Mouse (Mus musculus): ENCODE results near the gene Gm4792. TPM values are rescaled to one million over a fixed set of nuclear protein-coding genes. Genes with fewer than 3 reads are reported as not detected.

Gene Gm4792
- 0.18 TPM in 1 of 2 replicates, not detected in the other for polyA plus RNA-seq (2015; fragmentation: Nextera tagmentation; extraction: Ambion mirVana)

DNA sequence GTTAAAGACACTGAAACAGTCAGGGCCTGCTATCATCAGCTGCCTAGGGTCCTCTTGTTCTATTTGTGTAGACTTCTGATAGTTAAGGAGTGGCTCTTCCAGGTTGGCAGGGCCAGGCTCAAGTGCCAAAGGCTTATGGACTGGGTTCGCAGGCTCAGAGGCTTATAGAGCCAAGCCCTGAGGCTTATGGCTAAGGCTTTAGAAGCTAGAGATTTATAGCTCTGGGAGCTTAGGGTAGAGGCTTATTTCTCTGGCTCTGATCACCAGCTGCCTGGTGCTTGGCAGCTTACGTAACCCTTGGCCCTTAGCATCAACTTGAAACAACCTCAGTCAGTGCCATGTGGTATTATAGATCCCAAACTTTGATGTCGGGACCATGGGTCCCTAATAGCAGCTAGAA, at the start of gene Gm4792:
Gene Gm4792, minus strand, starts transcription at position 233 of the 400 bp plus-strand sequence.
- ATAC-seq (replicated peaks; ENCODE audit: extremely low read depth, insufficient read depth, low FRiP score) = no peak
- H3K4me2 ChIP-seq (ENCODE audit: low read depth, low read length) = no peak within 1 kb of the TSS
- WGBS = 73% methylated on average over 3 of the region's 3 CpGs

DNA sequence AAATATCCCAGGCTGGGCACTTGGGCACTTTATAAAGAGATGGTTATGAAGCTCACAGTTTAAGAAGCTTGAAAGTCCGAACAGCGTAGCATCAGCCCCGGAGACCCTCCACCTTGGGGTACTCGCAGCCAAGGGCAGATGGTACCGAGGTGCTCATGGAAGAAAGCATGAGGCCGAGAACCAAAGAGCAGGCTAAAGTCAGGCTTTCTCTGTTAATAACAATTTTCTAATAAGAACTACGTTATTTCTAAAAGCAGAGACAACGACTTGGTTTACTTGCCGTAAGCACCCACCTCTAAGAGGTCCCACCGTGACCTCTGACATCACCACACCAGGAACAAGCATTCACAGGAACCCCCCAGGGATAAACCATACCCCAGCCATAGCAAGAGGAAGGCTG, 49.5 kb upstream of the Gm4792 start:
- WGBS = 91% methylated on average over 10 of the region's 10 CpGs

More for the DNA sequence above, at the start of gene Gm4792:
- H3K9ac ChIP-seq (ENCODE audit: low read length) = no peak within 1 kb of the TSS
- H3K4me3 ChIP-seq (ENCODE audit: low read length) = no peak within 1 kb of the TSS
- H3K4me1 ChIP-seq (ENCODE audit: control insufficient read depth, insufficient read depth, low read length) = no peaks in the 10 kb centered on the region
- H3K27me3 ChIP-seq (ENCODE audit: control insufficient read depth, insufficient read depth, low read length) = 0 out of 2 replicates have a peak, but pooled peaks cover 2% of the 10 kb centered on the region
- H3K27ac ChIP-seq (ENCODE audit: low read length) = no peak within 1 kb of the TSS
- no peaks in the 10 kb centered on the region for H3K9me3 ChIP-seq (replicated peaks; ENCODE audit: control insufficient read depth, low read length)
- no peaks in the 10 kb centered on the region for H3K36me3 ChIP-seq (ENCODE audit: control insufficient read depth, insufficient read depth)

DNA sequence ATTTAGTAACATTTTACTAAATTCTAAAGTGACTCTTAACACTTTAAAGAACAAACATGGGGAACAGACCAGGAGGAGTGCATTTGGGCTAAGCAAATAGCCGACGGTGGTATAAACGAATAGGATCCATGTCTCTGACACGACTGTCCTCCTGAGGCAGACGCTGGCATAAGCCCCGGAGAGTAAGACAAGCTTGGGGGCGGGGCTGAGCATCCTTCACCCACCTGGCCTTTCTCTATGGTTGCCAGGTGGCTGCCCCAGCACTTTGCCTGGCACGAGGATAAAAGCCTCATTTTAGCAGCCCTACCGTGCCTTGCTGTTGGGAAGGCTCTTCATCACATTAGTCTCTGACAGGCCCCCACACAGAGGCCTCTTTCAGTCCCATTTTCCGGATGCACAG, 48.8 kb upstream of the Gm4792 start:
- no peak overlapping the region for H3K27ac ChIP-seq (ENCODE audit: low read length)
- H3K9me3 ChIP-seq (replicated peaks; ENCODE audit: control insufficient read depth, low read length) = no peaks in the 10 kb centered on the region
- H3K27me3 ChIP-seq (ENCODE audit: control insufficient read depth, insufficient read depth, low read length) = no peaks in the 10 kb centered on the region
- no peak overlapping the region for H3K4me2 ChIP-seq (ENCODE audit: low read depth, low read length)
- H3K4me1 ChIP-seq (ENCODE audit: control insufficient read depth, insufficient read depth, low read length) = peaks cover 3% of the 10 kb centered on the region
- no peaks in the 10 kb centered on the region for H3K36me3 ChIP-seq (ENCODE audit: control insufficient read depth, insufficient read depth)
- H3K4me3 ChIP-seq (ENCODE audit: low read length) = no peak overlapping the region
- ATAC-seq (replicated peaks; ENCODE audit: extremely low read depth, insufficient read depth, low FRiP score) = no peak
- 67% methylated on average over 10 of the region's 10 CpGs for WGBS
- H3K9ac ChIP-seq (ENCODE audit: low read length) = no peak overlapping the region

More for the DNA sequence above, 49.5 kb upstream of the Gm4792 start:
- Histone ChIP-seq H3K36me3 (ENCODE audit: control insufficient read depth, insufficient read depth) (no peaks in the 10 kb centered on the region), H3K9me3 (replicated peaks; ENCODE audit: control insufficient read depth, low read length) (no peaks in the 10 kb centered on the region), H3K4me2 (ENCODE audit: low read depth, low read length) (no peak overlapping the region), H3K27ac (ENCODE audit: low read length) (no peak overlapping the region), H3K27me3 (ENCODE audit: control insufficient read depth, insufficient read depth, low read length) (no peaks in the 10 kb centered on the region), H3K9ac (ENCODE audit: low read length) (no peak overlapping the region), H3K4me3 (ENCODE audit: low read length) (no peak overlapping the region), H3K4me1 (ENCODE audit: control insufficient read depth, insufficient read depth, low read length) (peaks cover 3% of the 10 kb centered on the region)
- no peak for ATAC-seq (replicated peaks; ENCODE audit: extremely low read depth, insufficient read depth, low FRiP score)

DNA sequence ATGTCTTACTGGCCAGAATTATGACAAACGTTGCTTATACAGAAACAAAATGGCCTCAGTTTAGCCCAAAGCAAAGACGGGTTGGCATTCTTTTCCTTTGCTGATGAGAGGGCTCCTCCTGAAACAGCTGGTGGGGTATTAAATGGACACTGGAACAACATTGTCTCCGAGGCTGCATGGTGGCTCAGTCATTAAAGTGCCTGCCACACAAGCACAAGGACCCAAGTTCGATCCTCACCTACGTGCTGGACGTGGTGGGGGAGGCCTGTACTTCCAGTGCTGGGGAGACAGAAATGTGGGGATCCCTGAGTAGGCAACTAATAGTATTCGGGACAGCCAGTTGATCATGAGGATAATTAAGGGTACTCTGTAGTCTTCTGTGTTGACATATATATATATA, 48.1 kb upstream of the Gm4792 start:
- Histone ChIP-seq H3K9me3 (replicated peaks; ENCODE audit: control insufficient read depth, low read length) (no peaks in the 10 kb centered on the region), H3K27ac (ENCODE audit: low read length) (no peak overlapping the region), H3K4me3 (ENCODE audit: low read length) (no peak overlapping the region), H3K4me1 (ENCODE audit: control insufficient read depth, insufficient read depth, low read length) (peaks cover 3% of the 10 kb centered on the region), H3K4me2 (ENCODE audit: low read depth, low read length) (no peak overlapping the region), H3K9ac (ENCODE audit: low read length) (no peak overlapping the region), H3K27me3 (ENCODE audit: control insufficient read depth, insufficient read depth, low read length) (no peaks in the 10 kb centered on the region), H3K36me3 (ENCODE audit: control insufficient read depth, insufficient read depth) (no peaks in the 10 kb centered on the region)
- ATAC-seq (replicated peaks; ENCODE audit: extremely low read depth, insufficient read depth, low FRiP score) = no peak
- WGBS = 94% methylated on average over 7 of the region's 7 CpGs

DNA sequence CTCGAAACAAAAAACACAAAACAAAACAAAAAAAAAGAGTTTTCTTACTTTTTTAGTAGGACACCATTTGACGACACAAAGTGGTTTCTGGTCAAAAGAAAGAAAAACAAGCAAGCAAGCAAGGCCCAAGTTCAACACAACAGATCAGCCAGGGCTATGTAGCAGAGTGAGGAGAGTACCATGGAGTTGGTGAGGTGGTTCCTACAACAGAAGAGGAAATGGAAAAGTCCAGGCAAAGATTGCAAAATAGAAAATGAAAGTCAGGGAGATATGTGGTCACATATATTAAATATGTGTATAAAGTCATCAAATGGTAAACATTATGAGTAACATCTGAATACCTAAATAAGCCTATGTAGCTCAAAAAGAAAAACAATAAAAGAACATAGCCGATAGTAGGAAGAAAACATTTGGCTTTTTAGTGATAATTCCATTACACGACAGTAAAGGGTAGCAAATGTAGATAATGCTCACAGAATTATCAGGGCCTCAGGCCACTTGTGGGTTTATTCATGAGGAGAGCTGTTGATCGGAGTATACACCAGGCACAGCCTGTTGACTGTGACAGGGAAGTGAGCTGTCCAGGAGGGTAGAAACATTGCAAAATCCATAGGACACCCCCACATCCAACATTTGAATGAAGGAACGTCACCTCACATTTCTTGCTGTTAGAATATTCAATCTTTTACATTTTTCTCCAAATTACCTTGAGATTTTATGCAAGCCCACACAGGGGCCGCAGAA, 47.2 kb upstream of the Gm4792 start:
- H3K27ac ChIP-seq (ENCODE audit: low read length) = no peak overlapping the region
- H3K27me3 ChIP-seq (ENCODE audit: control insufficient read depth, insufficient read depth, low read length) = no peaks in the 10 kb centered on the region
- no peak for ATAC-seq (replicated peaks; ENCODE audit: extremely low read depth, insufficient read depth, low FRiP score)
- no peak overlapping the region for H3K4me3 ChIP-seq (ENCODE audit: low read length)
- 80% methylated on average over 7 of the region's 7 CpGs for WGBS
- H3K9me3 ChIP-seq (replicated peaks; ENCODE audit: control insufficient read depth, low read length) = no peaks in the 10 kb centered on the region
- H3K9ac ChIP-seq (ENCODE audit: low read length) = no peak overlapping the region
- H3K36me3 ChIP-seq (ENCODE audit: control insufficient read depth, insufficient read depth) = no peaks in the 10 kb centered on the region
- H3K4me1 ChIP-seq (ENCODE audit: control insufficient read depth, insufficient read depth, low read length) = peaks cover 3% of the 10 kb centered on the region; the same call in 1 of the 2 replicates
- H3K4me2 ChIP-seq (ENCODE audit: low read depth, low read length) = no peak overlapping the region

DNA sequence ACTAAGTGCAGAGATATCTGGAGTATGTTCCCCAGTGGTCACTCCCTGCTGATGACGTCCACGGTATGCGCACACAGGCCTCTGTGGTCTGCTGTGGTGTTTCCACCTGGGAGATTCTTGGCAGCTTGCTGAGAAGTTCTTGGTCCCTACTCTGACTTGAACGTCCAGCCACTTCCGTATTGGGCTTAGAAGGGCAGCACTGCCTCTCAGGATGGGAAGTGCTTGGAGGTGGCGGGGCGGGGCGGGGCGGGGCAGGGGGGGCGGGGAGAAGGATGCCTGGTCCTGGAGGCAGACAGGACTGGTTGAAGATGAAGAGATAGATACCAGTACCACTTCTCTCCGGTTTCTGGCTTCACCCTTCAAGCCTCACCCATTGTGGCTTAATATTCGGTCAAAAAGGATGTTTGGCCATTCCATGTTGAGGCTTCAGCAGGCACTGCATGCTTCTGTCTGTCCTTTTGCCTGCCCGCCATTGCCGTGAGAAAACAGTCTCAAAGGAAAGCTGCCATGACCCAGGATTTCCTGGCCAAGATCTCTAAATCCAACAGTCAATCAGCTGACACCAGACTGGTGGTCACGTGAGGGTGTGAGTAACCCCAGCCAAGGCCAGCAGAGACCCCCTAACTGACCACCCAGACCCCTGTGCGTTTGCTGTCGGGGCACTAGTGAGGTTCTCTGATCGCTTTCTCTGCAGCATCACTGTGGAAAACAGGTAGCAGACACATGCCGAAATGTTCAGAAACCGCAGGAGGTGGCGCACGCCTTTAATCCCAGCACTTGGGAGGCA, 46.3 kb upstream of the Gm4792 start:
- ATAC-seq (replicated peaks; ENCODE audit: extremely low read depth, insufficient read depth, low FRiP score) = no peak; the same call in 1 of the 2 replicates
- Histone ChIP-seq H3K36me3 (ENCODE audit: control insufficient read depth, insufficient read depth) (no peaks in the 10 kb centered on the region), H3K4me2 (ENCODE audit: low read depth, low read length) (peak overlapping the region; percentile 15; the same call in 1 of the 2 replicates), H3K4me1 (ENCODE audit: control insufficient read depth, insufficient read depth, low read length) (peaks cover 3% of the 10 kb centered on the region; the same call in 1 of the 2 replicates), H3K4me3 (ENCODE audit: low read length) (no peak overlapping the region), H3K27me3 (ENCODE audit: control insufficient read depth, insufficient read depth, low read length) (no peaks in the 10 kb centered on the region), H3K9me3 (replicated peaks; ENCODE audit: control insufficient read depth, low read length) (no peaks in the 10 kb centered on the region), H3K9ac (ENCODE audit: low read length) (no peak overlapping the region), H3K27ac (ENCODE audit: low read length) (no peak overlapping the region)
- WGBS = 45% methylated on average over 22 of the region's 22 CpGs

DNA sequence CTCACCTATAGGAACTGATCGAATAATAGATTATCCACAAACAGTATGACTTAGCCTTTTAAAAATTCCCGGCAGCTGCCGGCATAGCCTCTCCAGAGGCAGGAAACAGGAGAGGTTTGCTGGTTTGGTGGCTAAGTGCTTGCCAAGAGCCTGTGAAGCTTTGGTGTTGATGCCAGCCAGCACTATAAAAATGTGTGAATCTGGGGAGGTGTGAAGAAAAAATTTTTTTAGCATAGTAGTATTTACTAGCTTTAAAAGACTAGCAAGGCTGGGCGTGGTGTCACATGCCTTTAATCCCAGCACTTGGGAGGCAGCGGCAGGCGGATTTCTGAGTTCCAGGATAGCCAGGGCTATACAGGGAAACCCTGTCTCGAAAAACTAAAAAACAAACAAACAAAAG, 45.1 kb upstream of the Gm4792 start:
- no peak overlapping the region for H3K9ac ChIP-seq (ENCODE audit: low read length)
- H3K4me1 ChIP-seq (ENCODE audit: control insufficient read depth, insufficient read depth, low read length) = peaks cover 3% of the 10 kb centered on the region; the same call in 1 of the 2 replicates
- no peaks in the 10 kb centered on the region for H3K27me3 ChIP-seq (ENCODE audit: control insufficient read depth, insufficient read depth, low read length)
- H3K4me2 ChIP-seq (ENCODE audit: low read depth, low read length) = no peak overlapping the region
- no peak overlapping the region for H3K4me3 ChIP-seq (ENCODE audit: low read length)
- 79% methylated on average over 7 of the region's 7 CpGs for WGBS
- H3K27ac ChIP-seq (ENCODE audit: low read length) = no peak overlapping the region
- no peak for ATAC-seq (replicated peaks; ENCODE audit: extremely low read depth, insufficient read depth, low FRiP score)
- H3K9me3 ChIP-seq (replicated peaks; ENCODE audit: control insufficient read depth, low read length) = no peaks in the 10 kb centered on the region
- no peaks in the 10 kb centered on the region for H3K36me3 ChIP-seq (ENCODE audit: control insufficient read depth, insufficient read depth)

DNA sequence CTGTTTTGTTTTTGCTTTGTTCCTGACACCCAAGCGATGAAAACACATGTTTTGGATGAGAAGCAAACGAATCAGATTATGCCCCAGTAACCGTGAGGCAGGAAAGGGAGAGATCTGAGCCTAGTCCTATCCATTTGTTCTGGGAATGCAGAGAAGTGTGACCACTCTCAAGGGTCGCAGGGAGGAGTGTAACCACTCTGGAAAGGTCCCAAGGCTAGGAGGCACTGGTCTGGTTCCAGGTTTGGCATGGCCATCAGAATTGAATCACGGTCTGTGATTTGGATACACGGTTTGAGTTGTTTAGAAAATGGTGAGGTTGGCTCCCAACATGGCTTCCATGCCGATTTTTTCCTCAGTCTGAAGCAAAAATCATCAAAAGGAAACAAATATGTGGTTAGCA, 43.8 kb upstream of the Gm4792 start:
- H3K9me3 ChIP-seq (replicated peaks; ENCODE audit: control insufficient read depth, low read length) = no peaks in the 10 kb centered on the region
- peaks cover 3% of the 10 kb centered on the region; the same call in 1 of the 2 replicates for H3K4me1 ChIP-seq (ENCODE audit: control insufficient read depth, insufficient read depth, low read length)
- no peak overlapping the region for H3K9ac ChIP-seq (ENCODE audit: low read length)
- H3K27ac ChIP-seq (ENCODE audit: low read length) = no peak overlapping the region
- no peak overlapping the region for H3K4me3 ChIP-seq (ENCODE audit: low read length)
- ATAC-seq (replicated peaks; ENCODE audit: extremely low read depth, insufficient read depth, low FRiP score) = no peak
- H3K36me3 ChIP-seq (ENCODE audit: control insufficient read depth, insufficient read depth) = no peaks in the 10 kb centered on the region
- no peak overlapping the region for H3K4me2 ChIP-seq (ENCODE audit: low read depth, low read length)
- H3K27me3 ChIP-seq (ENCODE audit: control insufficient read depth, insufficient read depth, low read length) = no peaks in the 10 kb centered on the region
- 73% methylated on average over 7 of the region's 7 CpGs for WGBS

DNA sequence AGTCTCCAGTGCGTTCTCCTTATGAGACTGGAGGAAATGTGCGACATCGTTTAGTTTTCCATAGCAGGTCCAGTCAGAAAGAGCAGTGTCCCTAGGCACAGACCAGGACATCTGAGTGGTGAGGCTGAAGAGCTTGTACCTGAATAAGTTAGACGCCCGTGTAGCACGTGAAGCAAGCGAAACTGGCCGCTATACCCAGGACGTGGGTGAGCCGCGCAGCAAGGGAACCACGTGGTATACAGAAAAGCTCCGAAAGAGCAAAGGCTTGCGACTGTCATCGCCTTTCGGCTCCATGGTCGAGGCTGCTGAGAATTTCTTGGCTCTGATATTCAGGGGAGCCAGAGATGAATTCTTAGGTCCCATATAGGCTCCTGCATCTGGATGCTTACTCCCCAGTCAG, 43.0 kb upstream of the Gm4792 start:
- Histone ChIP-seq H3K4me1 (ENCODE audit: control insufficient read depth, insufficient read depth, low read length) (peaks cover 3% of the 10 kb centered on the region; the same call in 1 of the 2 replicates), H3K27me3 (ENCODE audit: control insufficient read depth, insufficient read depth, low read length) (no peaks in the 10 kb centered on the region), H3K9me3 (replicated peaks; ENCODE audit: control insufficient read depth, low read length) (no peaks in the 10 kb centered on the region), H3K4me3 (ENCODE audit: low read length) (no peak overlapping the region), H3K4me2 (ENCODE audit: low read depth, low read length) (peak overlapping the region; percentile 36), H3K27ac (ENCODE audit: low read length) (no peak overlapping the region), H3K36me3 (ENCODE audit: control insufficient read depth, insufficient read depth) (no peaks in the 10 kb centered on the region), H3K9ac (ENCODE audit: low read length) (no peak overlapping the region)
- 57% methylated on average over 17 of the region's 17 CpGs for WGBS
- no peak for ATAC-seq (replicated peaks; ENCODE audit: extremely low read depth, insufficient read depth, low FRiP score)

Data from heart, embryonic 16.5 days (tissue).